Mouse (Mus musculus) large intestine, adult 2 months (tissue): ENCODE data around the gene Cmklr1. TPM values are rescaled to one million over a fixed set of nuclear protein-coding genes. Genes with fewer than 3 reads are reported as not detected.

Experiments
- DNase-seq: peaks from one replicate; pipeline ENCODE4 v3.0.0-alpha.2; 2012; ENCODE audit warnings: low read depth, low spot score
- WGBS: fragments of 180-500 bp; shearing (Covaris S2); methylation state at CpG from one replicate; pipeline ENCODE4 v1.1.7; 2018; 5-methylcytosine and 5-hydroxymethylcytosine counted together
- polyA plus RNA-seq: library from polyadenylated mRNA; depleted of rRNA; stranded (reverse); fragments of >200 nt; gene quantifications from 2 replicates; pipeline ENCODE4 v1.2.3, GENCODE M21; 2012

The Cmklr1 gene
- polyA plus RNA-seq, 1 experiment: 5.4 TPM

GRCm38 (mm10) chr5:113660872-113661271, 10.6 kb upstream of the Cmklr1 start:
- no peak for DNase-seq
- 54% methylated on average over 10 of the region's 10 CpGs for WGBS

GRCm38 (mm10) chr5:113654821-113655220, 4.6 kb upstream of the Cmklr1 start:
- DNase-seq: no peak
- WGBS: 74% methylated on average over 12 of the region's 12 CpGs

GRCm38 (mm10) chr5:113654206-113654605, 4.0 kb upstream of the Cmklr1 start:
- no peak for DNase-seq
- 78% methylated on average over 11 of the region's 11 CpGs for WGBS

GRCm38 (mm10) chr5:113652215-113652614, 2.0 kb upstream of the Cmklr1 start:
- DNase-seq: no peak
- 30% methylated on average over 5 of the region's 5 CpGs for WGBS

- 75% methylated on average over 5 of the region's 5 CpGs for WGBS
- DNase-seq: no peak
These were observed 1.5 kb downstream of the Cmklr1 start for GRCm38 (mm10) chr5:113648647-113649211.

GRCm38 (mm10) chr5:113647141-113647540, 3.1 kb downstream of the Cmklr1 start:
- WGBS: 86% methylated on average over 8 of the region's 8 CpGs
- DNase-seq: no peak

- no peak for DNase-seq
These were observed 5.7 kb downstream of the Cmklr1 start for GRCm38 (mm10) chr5:113644520-113644919.

GRCm38 (mm10) chr5:113643107-113643848, 6.9 kb downstream of the Cmklr1 start:
- no peak for DNase-seq
- 50% methylated on average over 18 of the region's 18 CpGs for WGBS

More at GRCm38 (mm10) chr5:113644520-113644919, 5.7 kb downstream of the Cmklr1 start:
- WGBS: 78% methylated on average over 4 of the region's 4 CpGs

GRCm38 (mm10) chr5:113641066-113641465, 9.2 kb downstream of the Cmklr1 start:
- 56% methylated on average over 6 of the region's 6 CpGs for WGBS
- DNase-seq: no peak

- no peak for DNase-seq
- WGBS: 60% methylated on average over 5 of the region's 5 CpGs
These were observed 11.1 kb downstream of the Cmklr1 start for GRCm38 (mm10) chr5:113639126-113639525.

GRCm38 (mm10) chr5:113638055-113638454, 12.2 kb downstream of the Cmklr1 start:
- no peak for DNase-seq
- 86% methylated on average over 12 of the region's 12 CpGs for WGBS

GRCm38 (mm10) chr5:113637631-113638030, 12.6 kb downstream of the Cmklr1 start:
- WGBS: 68% methylated on average over 4 of the region's 4 CpGs
- DNase-seq: no peak

GRCm38 (mm10) chr5:113635861-113636565, 14.2 kb downstream of the Cmklr1 start:
- 68% methylated on average over 15 of the region's 15 CpGs for WGBS
- no peak for DNase-seq

- WGBS: 71% methylated on average over 7 of the region's 7 CpGs
- DNase-seq: no peak
These were observed 15.2 kb downstream of the Cmklr1 start for GRCm38 (mm10) chr5:113634887-113635610.

- DNase-seq: no peak
- 32% methylated on average over 13 of the region's 13 CpGs for WGBS
These were observed 16.1 kb downstream of the Cmklr1 start for GRCm38 (mm10) chr5:113634024-113634651.

- WGBS: 21% methylated on average over 9 of the region's 9 CpGs
- DNase-seq: no peak
These were observed 17.1 kb downstream of the Cmklr1 start for GRCm38 (mm10) chr5:113633037-113633714.

GRCm38 (mm10) chr5:113630116-113630515, 20.1 kb downstream of the Cmklr1 start:
- WGBS: 56% methylated on average over 10 of the region's 10 CpGs
- DNase-seq: no peak

GRCm38 (mm10) chr5:113629248-113629647, 21.0 kb downstream of the Cmklr1 start:
- DNase-seq: no peak
- 60% methylated on average over 3 of the region's 3 CpGs for WGBS

GRCm38 (mm10) chr5:113627820-113628437, 22.3 kb downstream of the Cmklr1 start:
- WGBS: 25% methylated on average over 11 of the region's 11 CpGs

More at GRCm38 (mm10) chr5:113627820-113628437, 22.3 kb downstream of the Cmklr1 start:
- no peak for DNase-seq
